ENCODE assay signal across 36 mouse cellular contexts in the genomic region with DNA sequence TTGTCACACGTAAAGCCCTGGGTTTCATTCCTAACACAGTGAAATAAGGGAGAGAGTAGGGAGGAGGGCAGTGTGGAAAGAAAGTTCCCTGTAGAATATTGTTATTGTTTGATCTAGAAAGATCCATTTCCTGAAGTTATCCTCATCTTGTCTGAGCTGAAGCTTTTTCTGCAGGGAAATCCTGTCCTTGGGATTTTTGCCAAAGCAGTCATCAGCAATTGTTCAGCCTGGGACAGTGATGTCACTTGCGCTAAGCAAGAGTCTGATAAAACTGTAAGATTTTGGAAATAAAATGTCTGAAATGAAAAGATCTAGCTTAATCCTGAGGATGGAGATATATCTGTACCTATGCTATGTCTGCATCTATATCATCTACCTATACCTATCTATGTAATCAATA. TPM values are rescaled to one million over a fixed set of nuclear protein-coding genes. Genes with fewer than 3 reads are reported as not detected.
"Had no signal": no experiment of that assay in that cellular context is flagged by ENCODE, and none has a peak within 500 bp of the region (broad histone marks: within the 10 kb centered on the region; RNA-seq: fewer than 3 reads in every experiment).

No protein-coding gene starts in this region.

- H3K27me3 ChIP-seq: embryonic facial prominence, embryonic 12.5 days; embryonic facial prominence, embryonic 13.5 days; embryonic facial prominence, embryonic 15.5 days; forebrain, embryonic 12.5 days; forebrain, embryonic 13.5 days; forebrain, embryonic 15.5 days; heart, embryonic 12.5 days had no signal

- H3K9me3 ChIP-seq: embryonic facial prominence, embryonic 10.5 days; embryonic facial prominence, embryonic 12.5 days; embryonic facial prominence, embryonic 13.5 days; embryonic facial prominence, embryonic 15.5 days; forebrain, embryonic 10.5 days; forebrain, embryonic 12.5 days; forebrain, embryonic 13.5 days; forebrain, embryonic 15.5 days; heart, embryonic 10.5 days; heart, embryonic 12.5 days had no signal

- H3K4me2 ChIP-seq: embryonic facial prominence, embryonic 12.5 days; embryonic facial prominence, embryonic 13.5 days; embryonic facial prominence, embryonic 15.5 days; forebrain, embryonic 12.5 days; forebrain, embryonic 13.5 days; forebrain, embryonic 15.5 days; heart, embryonic 11.5 days; heart, embryonic 12.5 days had no signal

- H3K9ac ChIP-seq: embryonic facial prominence, embryonic 12.5 days; embryonic facial prominence, embryonic 13.5 days; embryonic facial prominence, embryonic 15.5 days; forebrain, embryonic 12.5 days; forebrain, embryonic 13.5 days; forebrain, embryonic 15.5 days; forebrain, postnatal 0 days; heart, embryonic 12.5 days had no signal

- ATAC-seq: forebrain, embryonic 13.5 days; forebrain, embryonic 14.5 days; forebrain, embryonic 15.5 days; forebrain, embryonic 16.5 days; forebrain, postnatal 0 days had no signal

- H3K4me3 ChIP-seq: embryonic facial prominence, embryonic 10.5 days; embryonic facial prominence, embryonic 12.5 days; embryonic facial prominence, embryonic 13.5 days; embryonic facial prominence, embryonic 15.5 days; erythroblast, embryonic 14.5 days; forebrain, embryonic 10.5 days; forebrain, embryonic 12.5 days; forebrain, embryonic 13.5 days; forebrain, embryonic 15.5 days; gastrocnemius, adult 2 months; heart, adult 2 months; heart, embryonic 10.5 days; heart, embryonic 12.5 days had no signal

- DNase-seq: cerebellum, postnatal 25 days; cerebellum, postnatal 36 days; embryo, embryonic 11 days; forebrain, postnatal 0 days; gastrocnemius, adult 2 months; gastrocnemius, postnatal 10 days; gastrocnemius, postnatal 14 days; gastrocnemius, postnatal 25 days; gastrocnemius, postnatal 36 days; heart, adult 11 months; heart, adult 18-20 months; heart, adult 2 months had no signal

- H3K4me1 ChIP-seq: embryonic facial prominence, embryonic 10.5 days; embryonic facial prominence, embryonic 12.5 days; embryonic facial prominence, embryonic 13.5 days; embryonic facial prominence, embryonic 15.5 days; forebrain, embryonic 10.5 days; forebrain, embryonic 12.5 days; forebrain, embryonic 13.5 days; forebrain, embryonic 15.5 days; heart, embryonic 10.5 days; heart, embryonic 12.5 days had no signal

- H3K27ac ChIP-seq: embryonic facial prominence, embryonic 10.5 days; embryonic facial prominence, embryonic 12.5 days; embryonic facial prominence, embryonic 13.5 days; embryonic facial prominence, embryonic 15.5 days; forebrain, embryonic 10.5 days; forebrain, embryonic 12.5 days; forebrain, embryonic 13.5 days; forebrain, embryonic 15.5 days; gastrocnemius, adult 2 months; heart, adult 2 months; heart, embryonic 10.5 days had no signal

- H3K36me3 ChIP-seq: embryonic facial prominence, embryonic 10.5 days; embryonic facial prominence, embryonic 12.5 days; embryonic facial prominence, embryonic 13.5 days; embryonic facial prominence, embryonic 15.5 days; forebrain, embryonic 10.5 days; forebrain, embryonic 12.5 days; forebrain, embryonic 15.5 days; heart, embryonic 10.5 days; heart, embryonic 12.5 days had no signal

RNA-seq across cellular contexts. Expression of gene Tgm6, which starts 41.8 kb away (rescaled TPM):
- total RNA-seq: common myeloid progenitor, adult 5-6 weeks; gastrocnemius, adult 18-20 months; gastrocnemius, adult 2 months; gastrocnemius, adult 8-10 months; gastrocnemius, postnatal 10 days; gastrocnemius, postnatal 14 days; gastrocnemius, postnatal 25 days; gastrocnemius, postnatal 36 days; gastrocnemius, postnatal 4 days; granulocyte monocyte progenitor cell, adult 5-6 weeks; heart, adult 18-20 months; heart, adult 2 months; heart, adult 8-10 months had no signal
- polyA plus RNA-seq: embryonic facial prominence, embryonic 10.5 days; embryonic facial prominence, embryonic 11.5 days; embryonic facial prominence, embryonic 12.5 days; embryonic facial prominence, embryonic 14.5 days; erythroblast, embryonic 14.5 days; forebrain, embryonic 10.5 days; forebrain, embryonic 11.5 days; gonadal fat pad, adult 2 months; heart, adult 2 months; heart, embryonic 10.5 days; heart, embryonic 11.5 days; heart, embryonic 12.5 days had no signal

RNA-seq across cellular contexts. Expression of gene Tgm3, which starts 58.2 kb away (rescaled TPM):
- total RNA-seq: gastrocnemius, adult 18-20 months; gastrocnemius, adult 2 months; gastrocnemius, adult 8-10 months; gastrocnemius, postnatal 25 days; gastrocnemius, postnatal 36 days; heart, adult 2 months; heart, adult 8-10 months had no signal
- polyA plus RNA-seq: embryonic facial prominence, embryonic 10.5 days; embryonic facial prominence, embryonic 11.5 days; embryonic facial prominence, embryonic 12.5 days; erythroblast, embryonic 14.5 days; forebrain, embryonic 10.5 days; forebrain, embryonic 11.5 days; forebrain, embryonic 12.5 days; forebrain, embryonic 13.5 days; forebrain, embryonic 14.5 days; forebrain, embryonic 15.5 days; heart, embryonic 10.5 days; heart, embryonic 11.5 days had no signal
